Mouse (Mus musculus) bone marrow macrophage, adult 2 months (primary cell): ENCODE data around the gene Ube2v1. TPM values are rescaled to one million over a fixed set of nuclear protein-coding genes. Genes with fewer than 3 reads are reported as not detected.
"Not testable (repeated sequence)": the region's sequence is repeated elsewhere in the genome, so short reads cannot be mapped to it uniquely, and the experiment has no call there.

Experiments used
- H3K27ac ChIP-seq: 2 replicates; pipeline ENCODE4 v1.5.1; 2012; ENCODE audit warnings: low read depth, low read length; ENCODE audit not compliant: insufficient read depth
- H3K4me1 ChIP-seq: 2 replicates; pipeline ENCODE4 v1.6.1; 2012; ENCODE audit warnings: low read length; ENCODE audit not compliant: control insufficient read depth, insufficient read depth
- H3K4me3 ChIP-seq: 2 replicates; pipeline ENCODE4 v1.5.1; 2012; ENCODE audit warnings: mild to moderate bottlenecking, low read length, moderate library complexity; ENCODE audit not compliant: insufficient read depth
- CTCF ChIP-seq: IDR thresholded peaks from 2 replicates; pipeline ENCODE4 v1.5.1; 2012; ENCODE audit warnings: low read depth, mild to moderate bottlenecking, low read length, moderate library complexity
- POLR2A ChIP-seq: IDR thresholded peaks from 2 replicates; pipeline ENCODE4 v1.6.1; 2012; ENCODE audit warnings: mild to moderate bottlenecking, low read depth, low read length, borderline replicate concordance
- polyA plus RNA-seq: library from polyadenylated mRNA; stranded (reverse); fragments of >200 nt; gene quantifications from 2 replicates; pipeline ENCODE4 v1.2.4, GENCODE M21; 2012; ENCODE audit not compliant: missing spikeins, insufficient read depth, insufficient read length

The Ube2v1 gene
- polyA plus RNA-seq, 1 experiment = 166 TPM

DNA sequence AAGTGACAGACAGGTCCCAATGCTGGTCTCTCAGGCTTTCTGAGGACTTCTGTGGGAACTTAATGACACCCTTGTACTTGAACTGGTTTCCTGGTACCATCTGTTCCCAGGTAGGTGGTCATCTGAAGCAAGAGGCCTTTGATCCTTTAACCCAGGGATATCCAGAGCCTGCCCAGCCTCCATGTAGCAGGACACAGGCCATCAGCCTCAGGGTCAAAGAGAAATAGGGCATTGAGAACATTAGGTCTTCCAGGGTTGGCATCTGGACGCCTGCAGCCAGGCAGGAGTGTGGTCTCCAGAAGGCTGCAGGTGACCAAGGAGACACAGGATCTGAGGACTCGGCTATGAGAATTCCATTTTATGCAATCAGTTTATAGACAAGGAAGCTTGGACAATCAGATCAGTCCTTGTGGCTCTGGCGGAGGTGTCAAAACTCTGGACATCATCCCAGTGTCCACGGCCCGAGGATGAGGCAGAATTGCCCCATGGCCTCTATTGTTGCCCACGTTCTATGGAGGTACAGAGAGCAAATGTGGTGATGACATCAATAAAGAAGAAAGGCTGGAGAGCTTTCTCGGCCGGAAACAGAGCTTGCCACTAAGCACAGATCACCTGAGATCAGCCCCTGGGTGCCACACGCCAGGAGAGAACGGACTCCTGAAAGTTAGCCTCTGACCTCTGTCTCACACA is 23.2 kb upstream of the Ube2v1 start:
- no peak overlapping the region for H3K4me3 ChIP-seq
- H3K4me1 ChIP-seq = peaks cover 72% of the 10 kb centered on the region
- TF ChIP-seq CTCF (no peak), POLR2A (no peak)
- peak overlapping the region; percentile 99; the same call in 1 of the 2 replicates for H3K27ac ChIP-seq

DNA sequence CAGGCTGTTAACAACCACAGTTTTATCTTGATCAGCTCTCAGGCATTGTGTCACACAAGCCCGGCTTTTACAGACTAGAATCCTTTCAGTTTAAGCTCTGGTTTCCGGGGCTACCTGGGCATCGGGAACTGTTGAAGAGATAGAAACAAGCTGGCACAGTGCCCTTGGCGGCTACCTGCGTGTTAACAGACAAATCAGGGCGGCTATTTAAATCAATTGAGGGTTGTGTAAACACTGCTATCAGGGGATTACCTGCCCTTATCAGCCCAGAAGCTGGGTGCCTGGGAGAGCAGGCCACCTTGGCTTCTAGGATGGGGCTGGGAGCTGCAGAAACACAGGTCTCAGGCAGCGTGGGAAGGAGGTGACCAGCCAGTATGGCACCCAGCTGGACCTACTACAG is 20.8 kb upstream of the Ube2v1 start:
- H3K4me1 ChIP-seq = peaks cover 81% of the 10 kb centered on the region
- TF ChIP-seq CTCF (no peak), POLR2A (no peak)
- no peak overlapping the region for H3K27ac ChIP-seq
- H3K4me3 ChIP-seq = no peak overlapping the region

DNA sequence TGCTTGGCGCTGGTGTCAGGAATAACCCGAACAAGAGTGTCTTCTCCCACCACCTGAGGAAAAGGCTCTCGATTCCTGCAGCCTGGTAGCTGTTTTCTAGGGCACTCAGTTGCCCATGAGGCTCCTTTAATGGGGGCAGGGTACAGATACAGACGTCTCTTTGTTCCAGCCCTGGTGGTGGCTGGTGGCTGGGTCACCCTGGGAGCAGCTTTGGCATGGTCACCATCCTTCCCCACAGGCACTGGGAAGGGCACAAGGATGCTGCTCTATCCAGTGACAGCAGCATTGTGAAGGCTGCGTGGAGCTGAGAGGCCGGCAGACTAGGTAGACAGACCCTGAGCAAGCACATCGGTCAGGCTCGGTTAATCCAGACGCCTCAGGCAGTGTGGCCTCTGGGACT is 19.7 kb upstream of the Ube2v1 start:
- H3K27ac ChIP-seq = no peak overlapping the region
- TF ChIP-seq POLR2A = no peak
- no peak for TF ChIP-seq CTCF
- no peak overlapping the region for H3K4me3 ChIP-seq
- peaks cover 81% of the 10 kb centered on the region for H3K4me1 ChIP-seq

DNA sequence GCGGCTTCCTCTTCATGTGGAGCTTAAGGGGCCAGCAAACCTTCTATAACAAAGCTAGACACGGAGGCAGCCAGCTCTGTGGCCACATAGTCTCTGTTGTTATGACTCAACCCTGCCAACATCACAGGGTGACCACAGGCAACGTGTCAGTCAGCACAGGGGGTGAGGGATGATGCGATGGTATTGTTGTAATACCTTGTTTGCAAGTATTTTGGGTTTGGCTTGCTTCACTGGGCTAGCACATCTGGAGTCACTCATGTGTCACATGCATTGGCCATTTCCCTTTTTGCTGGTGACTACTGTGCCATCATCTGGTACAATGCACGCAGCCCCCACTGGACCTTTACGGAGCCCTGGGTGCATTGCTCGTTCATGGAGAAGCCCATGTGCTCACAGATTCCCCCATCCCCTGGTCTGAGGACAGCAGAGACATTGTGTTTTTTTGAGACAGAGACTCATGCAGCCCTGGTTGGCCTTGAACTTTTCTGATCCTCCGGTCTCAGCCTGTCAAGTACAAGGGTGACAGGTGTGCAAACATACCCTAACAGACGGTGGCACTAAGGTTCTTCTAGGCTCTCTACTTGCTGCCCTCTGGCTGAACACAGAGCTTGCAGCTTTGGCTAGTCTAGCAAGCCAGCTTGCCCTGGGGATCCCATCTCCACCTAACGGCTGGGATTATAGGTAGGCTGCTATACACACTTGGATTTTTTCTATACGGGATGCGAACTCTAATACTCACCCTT is 17.6 kb upstream of the Ube2v1 start:
- TF ChIP-seq CTCF (no peak), POLR2A (0 out of 2 replicates have a peak, but pooled peaks have one; percentile 10)
- H3K4me1 ChIP-seq = peaks cover 79% of the 10 kb centered on the region
- H3K27ac ChIP-seq = peak overlapping the region; percentile 89
- no peak overlapping the region for H3K4me3 ChIP-seq

DNA sequence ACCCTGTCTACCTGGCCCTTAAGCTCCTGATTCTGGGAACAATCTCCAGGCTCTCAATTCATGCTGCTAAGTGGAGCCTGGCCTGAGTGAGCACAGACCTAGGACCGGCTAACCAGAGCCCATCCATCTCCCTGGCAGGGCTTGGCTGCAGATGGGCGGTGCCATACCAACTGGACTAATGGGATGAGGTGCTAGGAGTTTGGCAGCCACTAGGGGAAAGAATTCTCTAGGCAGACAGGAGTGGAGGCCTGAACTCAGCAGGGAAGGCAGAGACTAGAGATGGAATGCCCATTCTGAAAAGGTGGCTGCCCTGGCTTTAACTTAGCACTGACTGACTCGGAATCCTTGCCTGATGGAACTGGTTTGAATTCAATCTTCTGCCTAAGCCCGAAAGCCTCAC is 14.5 kb upstream of the Ube2v1 start:
- Histone ChIP-seq H3K4me3 (no peak overlapping the region), H3K27ac (no peak overlapping the region), H3K4me1 (peaks cover 68% of the 10 kb centered on the region)
- TF ChIP-seq CTCF (no peak), POLR2A (no peak)

DNA sequence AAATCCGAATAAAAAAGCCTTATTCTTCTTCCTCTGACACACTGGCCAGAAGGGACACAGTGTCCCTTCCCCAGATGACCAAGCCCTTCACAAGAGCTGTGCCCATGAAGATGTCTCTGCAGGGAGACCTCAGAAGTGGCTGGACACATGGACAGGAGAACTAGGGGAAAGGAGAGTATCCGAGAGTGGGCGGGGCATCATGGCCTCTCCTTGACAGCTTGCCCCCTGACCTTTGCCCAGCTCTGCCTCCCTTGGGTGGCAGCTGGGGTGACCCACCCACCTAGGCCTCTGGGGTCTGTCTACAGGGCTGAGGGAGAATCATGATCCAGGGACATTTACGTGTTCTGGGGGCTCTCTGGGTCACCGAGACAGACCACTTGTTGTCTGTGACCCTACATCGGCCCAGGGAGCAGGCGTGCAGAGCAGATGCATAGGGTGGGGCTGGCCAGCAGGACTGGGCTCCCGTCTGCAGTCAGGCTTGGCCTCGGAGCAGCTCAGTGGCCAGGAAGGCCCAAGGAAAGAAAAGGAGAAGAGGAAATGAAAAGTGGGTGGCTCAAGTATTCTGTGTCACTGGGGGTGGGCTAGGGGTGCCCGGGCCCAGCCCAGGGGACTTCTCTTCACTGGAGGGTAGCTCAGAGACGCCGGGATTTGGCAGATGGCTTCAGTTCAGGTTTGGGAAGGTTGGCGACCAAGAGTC is 11.6 kb upstream of the Ube2v1 start:
- H3K4me1 ChIP-seq = peaks cover 42% of the 10 kb centered on the region
- H3K27ac ChIP-seq, H3K4me3 ChIP-seq: not testable (repeated sequence)

DNA sequence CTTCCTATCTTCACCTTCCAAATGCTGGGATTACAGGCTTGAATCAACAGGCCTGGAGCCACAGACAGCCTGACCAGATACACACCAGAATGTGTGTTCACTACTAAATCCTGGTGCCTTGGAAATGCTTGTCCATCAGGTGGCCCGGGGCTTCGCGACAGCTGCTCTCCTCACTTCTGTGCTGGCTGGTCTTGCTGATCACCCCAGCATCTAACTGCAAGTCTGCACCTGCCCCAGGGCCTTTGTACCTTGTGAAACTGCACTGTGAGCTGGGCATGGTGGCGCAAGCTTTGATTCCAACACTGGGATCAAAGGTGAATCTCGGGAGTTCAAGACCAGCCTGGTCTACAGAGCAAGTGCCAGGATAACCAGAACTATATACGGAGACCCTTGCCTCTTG is 10.3 kb upstream of the Ube2v1 start:
- no peak overlapping the region for H3K27ac ChIP-seq

DNA sequence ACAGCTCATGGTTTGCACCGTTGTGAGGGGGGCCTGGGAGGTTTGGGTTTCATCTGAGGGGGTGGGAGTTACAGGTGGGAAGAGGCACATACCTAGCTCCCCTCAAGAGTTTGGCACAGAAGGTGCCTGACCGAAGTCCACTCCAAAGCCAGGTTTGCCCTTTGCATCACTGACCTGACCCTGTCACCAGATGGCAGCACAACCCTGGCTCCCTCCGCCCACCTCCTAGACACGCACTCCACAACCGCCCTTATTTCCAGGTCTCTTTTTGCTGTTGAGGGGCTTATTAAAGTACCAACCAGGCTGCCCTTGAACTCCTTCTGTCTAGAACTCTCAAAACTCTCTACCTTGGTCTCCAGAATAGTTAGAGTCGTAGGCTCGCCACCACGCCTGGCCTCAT is 9.4 kb upstream of the Ube2v1 start:
- Histone ChIP-seq H3K4me1 (peaks cover 25% of the 10 kb centered on the region), H3K27ac (no peak overlapping the region), H3K4me3 (no peak overlapping the region)
- TF ChIP-seq CTCF (peak; percentile 79), POLR2A (no peak)

More for the DNA sequence above, 10.3 kb upstream of the Ube2v1 start:
- Histone ChIP-seq H3K4me3 (no peak overlapping the region), H3K4me1 (peaks cover 30% of the 10 kb centered on the region)
- no peak for TF ChIP-seq CTCF
- TF ChIP-seq POLR2A = no peak

DNA sequence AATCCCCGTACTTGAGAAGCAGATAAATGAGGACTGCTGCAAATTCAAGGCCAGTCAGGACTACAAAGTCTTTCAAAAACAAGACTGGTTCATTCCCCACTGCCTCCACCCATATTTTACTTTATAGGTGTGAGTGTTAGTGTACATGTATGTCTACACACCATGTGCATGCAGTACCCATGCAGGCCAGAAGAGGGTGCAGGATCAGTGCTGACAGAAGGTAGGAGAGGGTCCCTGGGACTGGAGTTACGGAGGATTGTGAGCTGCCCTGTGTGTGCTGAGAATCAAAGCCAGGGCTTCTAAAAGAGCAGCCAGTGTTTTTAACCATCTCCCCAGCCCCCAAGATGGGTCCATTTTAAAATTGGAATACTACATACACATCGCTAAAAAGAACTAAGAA is 8.4 kb upstream of the Ube2v1 start:
- Histone ChIP-seq H3K4me1 (peaks cover 16% of the 10 kb centered on the region), H3K27ac (no peak overlapping the region), H3K4me3 (no peak overlapping the region)
- TF ChIP-seq CTCF (peak; percentile 49; the same call in 1 of the 2 replicates), POLR2A (no peak)
